Mouse (Mus musculus): ENCODE results near the gene Gsn.

Gsn gene

DNA sequence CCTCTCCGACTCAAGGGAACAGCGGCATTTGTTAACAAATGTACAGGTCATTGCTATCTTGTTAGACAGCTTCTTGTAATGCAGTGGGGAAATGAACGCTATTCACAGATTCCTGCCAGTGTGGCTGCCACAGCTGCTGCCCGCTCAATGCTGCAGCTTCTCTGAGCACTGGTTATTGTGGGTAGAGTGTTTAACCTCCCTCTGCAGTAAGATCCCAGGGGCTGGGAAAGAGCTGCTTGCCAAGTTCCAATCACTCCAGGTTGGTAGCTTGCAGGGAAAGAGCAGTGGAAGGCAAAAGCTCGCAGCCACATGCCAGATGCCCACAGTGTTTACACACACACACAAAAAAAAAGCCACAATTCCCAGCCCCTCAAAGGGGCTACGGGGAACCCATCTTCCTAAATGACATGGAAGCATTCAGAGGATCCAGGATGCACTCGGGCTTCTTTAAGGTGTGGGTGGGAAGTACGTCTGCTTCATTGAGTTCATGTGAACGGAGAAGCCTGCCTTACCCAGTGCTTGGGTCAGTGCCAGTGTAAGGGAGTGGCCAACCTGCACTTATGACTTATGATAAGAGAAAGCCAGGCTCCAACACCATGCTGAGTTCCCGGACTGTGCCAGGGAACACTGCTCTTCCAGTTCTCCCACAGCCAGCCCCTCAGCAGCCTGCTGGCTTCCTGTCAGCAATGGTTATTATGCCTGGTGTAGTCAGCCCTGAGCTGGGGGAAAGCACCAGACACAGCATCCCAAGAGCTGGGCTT, 66.4 kb downstream of the Gsn start:
- DNase-seq (ENCODE audit: extremely low read depth, low read depth) = no peak

GRCm38 (mm10) chr2:35325930-35326329, 69.8 kb downstream of the Gsn start:
- no peak for DNase-seq (ENCODE audit: extremely low read depth, low read depth)

- no peak for DNase-seq (ENCODE audit: extremely low read depth, low read depth)
Measured at GRCm38 (mm10) chr2:35326931-35327330, 70.8 kb downstream of the Gsn start.

GRCm38 (mm10) chr2:35327583-35327982, 71.4 kb downstream of the Gsn start:
- DNase-seq (ENCODE audit: extremely low read depth, low read depth) = peak; percentile 76

GRCm38 (mm10) chr2:35328064-35328792, 72.0 kb downstream of the Gsn start:
- no peak for DNase-seq (ENCODE audit: extremely low read depth, low read depth)

- no peak for DNase-seq (ENCODE audit: extremely low read depth, low read depth)
Measured at GRCm38 (mm10) chr2:35329061-35329460, 72.9 kb downstream of the Gsn start.

GRCm38 (mm10) chr2:35331205-35331604, 75.0 kb downstream of the Gsn start:
- no peak for DNase-seq (ENCODE audit: extremely low read depth, low read depth)

GRCm38 (mm10) chr2:35333670-35334069, 77.5 kb downstream of the Gsn start:
- DNase-seq (ENCODE audit: extremely low read depth, low read depth) = no peak

GRCm38 (mm10) chr2:35335620-35336019, 79.4 kb downstream of the Gsn start:
- DNase-seq (ENCODE audit: extremely low read depth, low read depth) = no peak

DNA sequence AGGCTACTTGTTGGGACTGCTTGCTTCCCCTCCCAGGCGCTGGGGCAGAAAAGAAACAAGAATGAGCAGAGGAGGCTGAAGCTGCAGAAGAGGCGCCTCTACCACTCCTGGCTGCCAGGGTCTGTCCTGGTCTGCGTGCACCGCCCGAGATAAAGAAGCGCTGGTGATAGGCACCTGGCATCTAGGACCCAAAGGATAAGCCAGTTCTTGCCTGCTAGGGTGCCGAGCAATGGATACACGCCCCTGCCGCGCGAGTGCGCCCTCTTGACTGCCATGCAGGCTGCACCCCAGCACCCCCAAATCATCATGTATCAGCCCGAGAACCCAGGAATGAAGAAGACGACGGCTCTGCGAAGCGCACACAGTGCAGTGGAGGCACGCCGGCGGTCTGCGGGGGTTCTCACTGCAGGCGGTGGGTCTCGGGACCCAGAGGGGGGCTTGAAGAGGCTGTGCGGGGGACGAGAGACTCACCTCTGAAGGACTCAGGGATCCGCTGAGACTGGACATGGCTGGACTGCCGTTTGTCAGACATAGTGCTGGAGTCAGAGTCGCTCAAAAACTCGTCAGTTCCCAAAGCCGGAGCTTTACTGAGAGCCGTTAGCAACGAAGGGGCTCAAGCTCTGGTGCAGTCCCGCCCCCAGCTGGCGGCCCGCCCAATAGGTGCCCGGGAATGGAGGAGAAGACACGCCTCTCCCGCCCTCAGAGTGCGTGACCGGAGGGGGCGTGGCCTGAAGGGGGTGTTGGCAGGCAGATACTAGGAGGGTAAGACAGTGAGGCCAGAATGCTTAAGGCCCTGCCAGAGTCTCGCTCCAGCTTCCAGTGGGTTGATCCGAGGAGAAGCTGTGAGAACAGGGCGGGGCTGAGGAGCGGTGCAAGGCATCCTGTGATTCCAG, 80.5 kb downstream of the Gsn start, which contains the start of gene Stom:
Gene Stom, minus strand, starts transcription at position 589 of the 893 bp plus-strand sequence.
- peak; percentile 92 for DNase-seq (ENCODE audit: extremely low read depth, low read depth)

DNA sequence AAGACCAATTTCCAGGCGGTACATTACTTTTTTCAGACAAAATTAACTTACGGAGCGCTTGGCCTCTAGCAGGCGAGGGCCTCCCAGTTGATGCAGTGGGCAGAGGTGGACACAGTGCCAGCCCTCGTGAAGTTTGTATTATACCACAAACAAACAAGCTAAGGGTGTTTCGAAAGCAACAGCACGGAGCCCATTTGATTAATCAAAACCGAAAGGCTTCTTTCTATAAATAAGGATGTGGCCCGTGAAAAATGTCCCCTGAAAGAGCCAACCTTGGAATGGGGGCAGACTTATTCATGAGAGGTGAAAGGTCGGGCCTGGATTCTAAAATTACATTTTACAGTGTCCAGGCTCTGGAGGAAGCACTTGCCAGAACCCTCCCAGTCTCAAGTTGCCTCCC, 81.2 kb downstream of the Gsn start:
- no peak for DNase-seq (ENCODE audit: extremely low read depth, low read depth)

DNA sequence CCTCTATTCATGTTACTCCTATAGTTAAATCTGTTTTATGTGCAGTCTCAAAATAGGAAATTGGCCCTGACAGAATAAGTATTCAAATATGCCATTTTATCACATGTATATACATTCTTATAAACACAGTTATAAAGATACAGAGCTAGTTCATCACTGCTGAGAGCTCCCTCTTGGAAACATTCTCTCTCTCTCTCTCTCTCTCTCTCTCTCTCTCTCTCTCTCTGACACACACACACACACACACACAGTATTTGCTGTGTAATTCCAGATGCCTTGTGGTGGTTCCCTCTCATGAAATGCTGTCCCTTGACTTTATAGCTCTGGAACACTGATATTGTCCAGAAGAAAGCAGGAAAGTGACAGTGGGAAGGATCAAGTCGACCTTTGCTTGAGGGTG, 81.9 kb downstream of the Gsn start:
- DNase-seq (ENCODE audit: extremely low read depth, low read depth) = no peak

- DNase-seq (ENCODE audit: extremely low read depth, low read depth) = no peak
Measured at GRCm38 (mm10) chr2:35338707-35339106, 82.5 kb downstream of the Gsn start.

- DNase-seq (ENCODE audit: extremely low read depth, low read depth) = no peak
Measured at GRCm38 (mm10) chr2:35342605-35343004, 86.4 kb downstream of the Gsn start.

DNA sequence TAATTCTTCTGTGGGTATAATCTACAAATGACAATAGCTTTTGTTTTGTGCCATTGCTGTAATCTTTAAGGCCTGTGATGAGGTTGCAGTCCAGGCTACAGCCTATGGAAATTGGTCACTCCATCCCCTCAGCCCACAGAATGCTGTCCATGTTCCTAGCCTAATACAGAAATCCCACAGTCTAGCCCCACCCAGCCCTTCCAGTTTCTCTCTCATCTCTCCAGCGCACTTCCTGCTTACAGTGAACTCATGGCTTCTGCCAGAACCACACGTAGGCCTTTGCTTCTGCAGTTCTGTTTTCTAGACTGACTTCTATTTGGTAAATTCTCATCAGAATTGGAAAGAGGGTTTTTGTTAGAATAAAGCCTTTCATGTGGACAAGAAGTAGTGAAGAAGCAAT, 89.8 kb downstream of the Gsn start:
- DNase-seq (ENCODE audit: extremely low read depth, low read depth) = no peak

- peak; percentile 57 for DNase-seq (ENCODE audit: extremely low read depth, low read depth)
Measured at GRCm38 (mm10) chr2:35349184-35349583, 93.0 kb downstream of the Gsn start.

Measured in MEL-GATA-1-ER (cell line).